Mouse (Mus musculus): ENCODE data around the gene Cd244a.

DNA sequence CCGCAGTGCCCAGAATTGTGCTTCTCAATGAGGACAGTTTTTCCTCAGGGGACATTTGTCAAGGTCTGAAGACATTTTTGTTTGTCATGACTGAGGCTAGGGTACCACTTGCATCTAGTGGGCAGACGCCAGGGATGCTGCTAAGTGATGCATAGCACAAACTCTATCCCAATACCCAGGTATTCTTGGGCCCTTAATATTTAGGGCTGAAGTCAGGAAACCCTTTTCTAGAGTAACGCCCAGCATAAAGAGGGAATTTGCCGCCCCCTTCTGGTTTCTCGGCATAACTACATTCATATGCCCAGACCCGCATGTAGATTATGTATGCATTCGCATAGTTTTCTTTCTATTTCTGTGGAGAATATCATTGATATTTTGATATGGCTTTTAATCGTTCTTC is 7.8 kb downstream of the Cd244a start:
- TF ChIP-seq GATA1 (IDR thresholded peaks at IDR 0.05; ENCODE audit: low read length) (no peak), TAL1 (IDR thresholded peaks at IDR 0.05; ENCODE audit: low read length) (no peak)

All from erythroblast, embryonic 14.5 days (primary cell).